Mouse (Mus musculus) heart, postnatal 0 days (tissue): ENCODE measurements at regions not wholly inside any gene's neighbourhood (a gene's known extent, or its start where the extent isn't known, plus 50 kb on each side); places are given as distances from the start of the nearest gene placed in this dataset.

Experiments used
- CTCF ChIP-seq: IDR thresholded peaks from 2 replicates; pipeline ENCODE4 v1.5.1; 2016; ENCODE audit warnings: antibody characterized with exemption, control low read depth, low read depth
- EP300 ChIP-seq: IDR thresholded peaks from 2 replicates; pipeline ENCODE4 v1.6.1; 2016; ENCODE audit warnings: antibody characterized with exemption, low read depth

DNA sequence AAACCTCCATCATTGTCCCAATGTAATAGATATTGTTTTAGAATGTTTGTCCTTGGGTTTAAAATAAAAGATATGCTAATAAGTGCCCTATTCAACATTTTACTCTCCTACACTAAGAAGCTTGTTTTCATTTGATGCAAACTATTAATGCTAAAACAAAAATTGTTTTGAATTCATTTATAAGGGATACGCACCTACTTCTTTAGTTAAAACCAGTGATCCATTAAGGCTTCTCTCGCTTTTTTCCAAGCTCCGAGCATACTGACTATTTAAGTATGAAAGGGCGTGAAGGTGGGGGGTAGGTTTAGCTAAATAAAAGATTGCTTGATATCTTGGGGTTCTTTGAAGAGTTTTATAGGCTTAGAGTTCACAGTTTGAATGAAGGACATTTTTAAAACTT is 195.1 kb downstream of the Nr2f2 start:
- TF ChIP-seq EP300: no peak
- TF ChIP-seq CTCF: no peak
